Mouse (Mus musculus) left cerebral cortex, postnatal 25 days (tissue): ENCODE measurements around the gene Adh7. TPM values are rescaled to one million over a fixed set of nuclear protein-coding genes. Genes with fewer than 3 reads are reported as not detected.
A peak's percentile ranks its signal among the peaks of the same experiment; 100 is the strongest.

Experiments used
- DNase-seq, 2 experiments: peaks; one replicate each; pipeline ENCODE4 v3.0.0; 2022; ENCODE audit warnings: low spot score in 2 of 2, mixed read lengths in 1 of 2
- intact Hi-C: fragments of 180-260 bp; cut with DNase I; formaldehyde crosslinking; loops from one replicate; pipeline ENCODE4 v1.15.1; 2025
- total RNA-seq, 2 experiments: library from RNA; stranded (reverse); gene quantifications; 2 replicates each; pipeline ENCODE4 v1.2.3; 2021

Adh7 gene
- total RNA-seq, 2 experiments from 2014 or later: not detected

- no peak for DNase-seq
- intact Hi-C loops: no loop called here
Measured at GRCm38 (mm10) chr3:138246511-138247020, 29.0 kb downstream of the Adh7 start.

GRCm38 (mm10) chr3:138247241-138247640 lies 29.7 kb downstream of the Adh7 start:
- no peak for DNase-seq
- intact Hi-C loops: no loop called here

GRCm38 (mm10) chr3:138248011-138248410 lies 30.5 kb downstream of the Adh7 start:
- intact Hi-C loops: no loop called here
- no peak for DNase-seq

- no peak for DNase-seq
- intact Hi-C loops: no loop called here
Measured at GRCm38 (mm10) chr3:138248746-138249145, 31.2 kb downstream of the Adh7 start.

- intact Hi-C loops: no loop called here
- no peak for DNase-seq
Measured at GRCm38 (mm10) chr3:138251156-138251555, 33.6 kb downstream of the Adh7 start.

GRCm38 (mm10) chr3:138254205-138254604 lies 36.6 kb downstream of the Adh7 start:
- no peak for DNase-seq
- intact Hi-C loops: no loop called here

GRCm38 (mm10) chr3:138255366-138255765 lies 37.8 kb downstream of the Adh7 start:
- no peak for DNase-seq
- intact Hi-C loops: no loop called here

- DNase-seq: no peak
- intact Hi-C loops: no loop called here
Measured at GRCm38 (mm10) chr3:138255780-138256550, 38.4 kb downstream of the Adh7 start.

GRCm38 (mm10) chr3:138260721-138261669 lies 43.4 kb downstream of the Adh7 start, which contains the start of gene Adh1:
Gene Adh1, plus strand, starts transcription at chr3:138260991.
- DNase-seq: no peak
- intact Hi-C loops: no loop called here

- intact Hi-C loops: no loop called here
- DNase-seq: no peak
Measured at GRCm38 (mm10) chr3:138262568-138262967, 45.0 kb downstream of the Adh7 start.

- DNase-seq: no peak
- intact Hi-C loops: no loop called here
Measured at GRCm38 (mm10) chr3:138263154-138263930, 45.8 kb downstream of the Adh7 start.

- intact Hi-C loops: no loop called here
- DNase-seq: peak; percentile 6 to 42
Measured at GRCm38 (mm10) chr3:138264648-138265047, 47.1 kb downstream of the Adh7 start.

GRCm38 (mm10) chr3:138270507-138270906 lies 52.9 kb downstream of the Adh7 start:
- intact Hi-C loops: no loop called here
- DNase-seq: no peak

GRCm38 (mm10) chr3:138271297-138271696 lies 53.7 kb downstream of the Adh7 start:
- intact Hi-C loops: no loop called here
- no peak for DNase-seq

GRCm38 (mm10) chr3:138273080-138273479 lies 55.5 kb downstream of the Adh7 start:
- intact Hi-C loops: no loop called here

GRCm38 (mm10) chr3:138275100-138275499 lies 57.5 kb downstream of the Adh7 start:
- intact Hi-C loops: no loop called here
- DNase-seq: no peak

More at GRCm38 (mm10) chr3:138273080-138273479, 55.5 kb downstream of the Adh7 start:
- DNase-seq: no peak

- no peak for DNase-seq
Measured at GRCm38 (mm10) chr3:138282556-138282955, 65.0 kb downstream of the Adh7 start.

More at GRCm38 (mm10) chr3:138282556-138282955, 65.0 kb downstream of the Adh7 start:
- intact Hi-C loops: no loop called here
